Mouse (Mus musculus): ENCODE measurements around the gene Dlx6. TPM values are rescaled to one million over a fixed set of nuclear protein-coding genes. Genes with fewer than 3 reads are reported as not detected.

The Dlx6 gene
- polyA plus RNA-seq, 1 experiment from 2014 or later: not detected

DNA sequence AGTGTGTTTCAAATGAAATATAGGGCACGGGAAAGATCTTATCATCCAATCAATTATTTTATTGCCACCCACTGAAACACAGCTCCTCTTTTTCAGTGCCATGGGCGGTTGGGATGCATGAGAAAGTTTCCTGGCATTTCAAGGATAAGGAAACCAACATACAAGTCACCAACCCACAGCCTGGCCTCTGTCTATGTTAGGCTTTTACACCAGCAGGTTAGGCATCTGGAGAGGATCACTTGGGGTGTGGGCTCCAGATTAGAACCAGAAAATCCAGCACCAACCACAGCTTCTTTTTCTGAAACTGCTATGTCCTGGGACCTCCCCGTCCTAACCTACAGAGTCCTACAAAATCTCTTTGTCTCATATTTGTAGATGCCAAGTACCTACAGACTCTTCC is 10.2 kb upstream of the Dlx6 start:
- no peak overlapping the region for H3K4me3 ChIP-seq
- H3K4me2 ChIP-seq (replicated peaks): no peak overlapping the region
- WGBS: 10% methylated on average over 3 of the region's 3 CpGs
- no peaks in the 10 kb centered on the region for H3K36me3 ChIP-seq
- no peaks in the 10 kb centered on the region for H3K4me1 ChIP-seq
- H3K9me3 ChIP-seq: no peaks in the 10 kb centered on the region
- ATAC-seq (ENCODE audit: low FRiP score, low read depth): no peak
- H3K27ac ChIP-seq: no peak overlapping the region
- H3K27me3 ChIP-seq (replicated peaks): peaks cover 88% of the 10 kb centered on the region
- H3K9ac ChIP-seq: no peak overlapping the region

DNA sequence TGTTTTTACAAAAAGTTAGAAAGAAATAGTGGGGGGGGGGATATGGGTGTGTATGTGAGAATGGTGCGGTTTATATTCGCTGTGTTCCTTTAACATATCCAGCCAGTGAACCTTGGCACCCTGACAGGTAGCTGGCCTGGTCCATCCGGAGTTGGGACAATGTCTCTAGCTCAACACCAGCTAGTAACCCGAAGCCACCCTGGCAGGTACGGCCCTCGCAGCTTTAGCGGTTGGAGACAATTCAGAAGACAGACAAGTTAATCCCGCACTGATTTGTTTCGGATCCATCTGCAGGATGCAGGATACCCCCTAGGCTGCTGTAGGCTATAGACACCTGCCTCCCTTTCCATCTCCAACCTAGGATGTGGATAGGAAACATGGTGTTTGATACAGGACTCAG is 9.0 kb upstream of the Dlx6 start:
- Histone ChIP-seq H3K27ac (no peak overlapping the region), H3K4me1 (no peaks in the 10 kb centered on the region)

GRCm38 (mm10) chr6:6854902-6855745 is 8.0 kb upstream of the Dlx6 start:
- Histone ChIP-seq H3K9me3 (no peaks in the 10 kb centered on the region), H3K27me3 (replicated peaks) (peaks cover 98% of the 10 kb centered on the region), H3K4me3 (no peak overlapping the region), H3K4me2 (replicated peaks) (no peak overlapping the region), H3K4me1 (no peaks in the 10 kb centered on the region), H3K9ac (no peak overlapping the region), H3K36me3 (no peaks in the 10 kb centered on the region), H3K27ac (no peak overlapping the region)
- no peak for ATAC-seq (ENCODE audit: low FRiP score, low read depth)
- WGBS: 1% methylated on average over 25 of the region's 25 CpGs

More for the DNA sequence above, 9.0 kb upstream of the Dlx6 start:
- no peaks in the 10 kb centered on the region for H3K36me3 ChIP-seq
- WGBS: under 1% methylated on average over 9 of the region's 9 CpGs
- no peak overlapping the region for H3K9ac ChIP-seq
- H3K4me2 ChIP-seq (replicated peaks): no peak overlapping the region
- no peak for ATAC-seq (ENCODE audit: low FRiP score, low read depth)
- H3K4me3 ChIP-seq: no peak overlapping the region
- no peaks in the 10 kb centered on the region for H3K9me3 ChIP-seq
- H3K27me3 ChIP-seq (replicated peaks): peaks cover 90% of the 10 kb centered on the region

DNA sequence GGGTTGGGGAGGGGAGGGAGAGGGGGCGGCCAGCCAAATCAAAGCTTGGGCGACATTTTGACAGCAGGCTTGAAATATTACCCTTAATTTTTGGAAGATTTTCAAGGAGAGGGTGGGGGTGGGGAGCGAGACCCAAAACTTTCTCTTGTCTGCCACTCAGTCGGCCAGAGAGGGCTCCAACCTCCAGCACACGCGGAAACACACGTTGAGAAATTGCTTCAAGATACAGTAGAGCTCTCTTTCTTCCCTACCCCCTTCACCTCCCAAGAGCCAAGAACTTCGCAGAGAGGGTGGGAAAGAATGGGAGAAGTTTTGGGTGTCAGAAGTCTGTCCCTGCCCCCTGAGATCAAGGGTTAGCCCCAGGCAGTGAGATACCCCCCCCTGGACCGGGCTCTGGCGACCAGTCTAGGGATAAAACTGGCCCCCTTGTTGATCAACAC is 7.4 kb upstream of the Dlx6 start:
- no peak overlapping the region for H3K9ac ChIP-seq
- H3K4me3 ChIP-seq: no peak overlapping the region
- under 1% methylated on average over 10 of the region's 10 CpGs for WGBS
- no peak overlapping the region for H3K27ac ChIP-seq
- H3K36me3 ChIP-seq: no peaks in the 10 kb centered on the region
- no peaks in the 10 kb centered on the region for H3K9me3 ChIP-seq
- peaks cover 6% of the 10 kb centered on the region; the same call in 1 of the 2 replicates for H3K4me1 ChIP-seq
- H3K27me3 ChIP-seq (replicated peaks): peaks cover 98% of the 10 kb centered on the region
- H3K4me2 ChIP-seq (replicated peaks): no peak overlapping the region
- ATAC-seq (ENCODE audit: low FRiP score, low read depth): no peak

- Histone ChIP-seq H3K27me3 (replicated peaks) (peaks cover 98% of the 10 kb centered on the region), H3K9ac (no peak overlapping the region), H3K4me2 (replicated peaks) (no peak overlapping the region), H3K27ac (no peak overlapping the region), H3K36me3 (no peaks in the 10 kb centered on the region), H3K4me1 (peaks cover 8% of the 10 kb centered on the region; the same call in 1 of the 2 replicates), H3K4me3 (no peak overlapping the region), H3K9me3 (no peaks in the 10 kb centered on the region)
- whole genome bisulfite sequencing: 1% methylated on average over 20 of the region's 20 CpGs
- no peak for ATAC-seq (ENCODE audit: low FRiP score, low read depth)
Observed at GRCm38 (mm10) chr6:6856316-6856715, 6.8 kb upstream of the Dlx6 start.

- no peaks in the 10 kb centered on the region for H3K9me3 ChIP-seq
- H3K9ac ChIP-seq: no peak overlapping the region
- ATAC-seq (ENCODE audit: low FRiP score, low read depth): no peak
- H3K4me1 ChIP-seq: peaks cover 8% of the 10 kb centered on the region; the same call in 1 of the 2 replicates
- no peak overlapping the region for H3K27ac ChIP-seq
- no peak overlapping the region for H3K4me2 ChIP-seq (replicated peaks)
- no peaks in the 10 kb centered on the region for H3K36me3 ChIP-seq
- no peak overlapping the region for H3K4me3 ChIP-seq
- 2% methylated on average over 4 of the region's 4 CpGs for WGBS
- peaks cover 94% of the 10 kb centered on the region for H3K27me3 ChIP-seq (replicated peaks)
Observed at GRCm38 (mm10) chr6:6856881-6857280, 6.3 kb upstream of the Dlx6 start.

DNA sequence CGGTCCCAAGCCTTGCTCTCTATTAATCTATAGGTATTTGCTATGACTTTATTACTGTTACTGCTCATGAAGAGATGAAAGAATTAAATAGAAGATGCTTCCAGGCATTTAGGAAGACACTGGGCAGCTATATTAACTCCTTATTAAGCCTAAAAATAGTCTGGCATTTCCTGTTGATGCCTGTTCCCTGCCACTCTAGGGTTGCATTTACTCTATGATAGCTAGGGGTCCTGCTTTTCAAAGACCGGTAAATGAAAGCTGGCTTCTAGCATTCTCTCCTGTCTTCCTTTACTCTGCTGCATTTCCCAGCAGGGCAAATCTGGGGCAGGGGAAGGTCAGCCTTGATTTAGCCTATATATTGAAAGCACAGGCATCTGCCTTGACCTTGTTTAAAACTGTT is 5.4 kb upstream of the Dlx6 start:
- no peak for ATAC-seq (ENCODE audit: low FRiP score, low read depth)
- Histone ChIP-seq H3K36me3 (no peaks in the 10 kb centered on the region), H3K4me2 (replicated peaks) (no peak overlapping the region), H3K9ac (no peak overlapping the region), H3K9me3 (no peaks in the 10 kb centered on the region), H3K27ac (no peak overlapping the region), H3K27me3 (replicated peaks) (peaks cover 93% of the 10 kb centered on the region), H3K4me1 (peaks cover 13% of the 10 kb centered on the region), H3K4me3 (no peak overlapping the region)
- WGBS: 7% methylated on average over 2 of the region's 2 CpGs

- 0% methylated on average over 1 of the region's 1 CpGs for WGBS
- no peak for ATAC-seq (ENCODE audit: low FRiP score, low read depth)
- no peaks in the 10 kb centered on the region for H3K36me3 ChIP-seq
- no peak overlapping the region for H3K27ac ChIP-seq
- H3K4me3 ChIP-seq: no peak overlapping the region
- peaks cover 21% of the 10 kb centered on the region for H3K4me1 ChIP-seq
- H3K4me2 ChIP-seq (replicated peaks): no peak overlapping the region
- no peak overlapping the region for H3K9ac ChIP-seq
- H3K27me3 ChIP-seq (replicated peaks): peaks cover 92% of the 10 kb centered on the region
- H3K9me3 ChIP-seq: no peaks in the 10 kb centered on the region
Observed at GRCm38 (mm10) chr6:6858571-6858970, 4.6 kb upstream of the Dlx6 start.

DNA sequence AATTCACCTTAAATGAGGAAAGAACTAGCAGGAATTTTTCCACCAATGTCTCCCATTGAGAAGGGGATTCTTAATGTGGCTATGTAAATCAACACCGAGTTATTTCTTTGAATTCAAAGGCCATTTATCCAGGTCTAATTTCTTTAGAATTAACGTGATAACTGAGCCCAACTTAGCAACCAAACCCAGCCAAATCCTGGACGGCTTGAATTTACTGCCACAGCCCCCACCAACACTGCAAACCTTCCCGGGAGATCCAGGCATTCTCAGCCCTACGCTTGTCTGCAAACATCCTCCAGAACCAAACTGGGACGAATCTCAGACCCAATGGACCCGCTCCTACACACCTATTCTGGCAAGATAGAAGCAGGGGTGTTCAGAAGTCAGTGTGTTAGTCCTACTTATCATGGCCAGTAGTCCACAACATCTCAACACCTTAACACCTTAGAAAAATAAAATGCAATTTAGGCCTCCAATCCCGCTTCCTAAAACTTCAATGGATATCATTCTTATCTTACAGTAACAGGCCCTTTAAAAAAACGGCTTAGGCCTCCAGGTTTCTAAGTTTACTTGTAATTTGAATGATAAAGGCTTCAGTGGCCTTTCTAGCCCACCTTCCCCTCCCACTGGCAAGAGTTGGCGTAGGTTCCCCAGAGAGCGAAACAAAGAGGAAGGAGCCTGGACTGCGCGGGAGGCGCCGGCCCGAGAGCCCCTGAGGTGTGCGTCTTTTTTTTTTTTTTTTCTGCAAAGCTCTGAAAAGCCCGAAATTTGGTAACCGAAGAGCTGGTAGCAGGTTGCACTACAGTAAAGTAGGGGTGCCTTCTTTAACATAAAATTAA is 3.8 kb upstream of the Dlx6 start:
- Histone ChIP-seq H3K9me3 (no peaks in the 10 kb centered on the region), H3K4me1 (peaks cover 27% of the 10 kb centered on the region), H3K36me3 (no peaks in the 10 kb centered on the region), H3K27me3 (replicated peaks) (peaks cover 92% of the 10 kb centered on the region), H3K9ac (no peak overlapping the region), H3K4me3 (no peak overlapping the region), H3K4me2 (replicated peaks) (no peak overlapping the region), H3K27ac (no peak overlapping the region)
- WGBS: under 1% methylated on average over 19 of the region's 19 CpGs
- no peak for ATAC-seq (ENCODE audit: low FRiP score, low read depth)

DNA sequence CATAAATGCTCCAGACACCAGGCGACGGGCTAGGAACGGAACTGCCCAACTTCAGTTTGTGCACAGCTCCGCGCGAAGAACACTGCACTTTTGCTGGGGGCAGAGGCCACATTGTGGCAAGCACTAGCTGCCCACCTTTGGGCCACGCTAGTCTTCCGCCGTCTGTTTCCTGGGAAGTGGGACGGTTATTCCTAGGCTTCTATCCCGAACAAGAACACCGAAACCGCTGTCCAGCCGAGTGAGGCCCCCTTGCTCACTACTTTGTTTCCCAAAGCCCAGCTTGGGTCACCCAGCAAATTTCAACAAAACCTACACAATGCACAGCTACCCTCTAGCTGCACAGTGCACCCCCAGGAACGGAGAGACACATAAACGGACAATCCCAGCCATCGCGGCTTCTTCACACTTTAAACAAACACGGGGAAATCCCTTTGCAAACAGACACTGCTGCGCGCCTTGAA is 3.2 kb upstream of the Dlx6 start:
- WGBS: under 1% methylated on average over 21 of the region's 21 CpGs
- Histone ChIP-seq H3K27me3 (replicated peaks) (peaks cover 92% of the 10 kb centered on the region), H3K9ac (no peak overlapping the region), H3K4me2 (replicated peaks) (0 out of 2 replicates have a peak overlapping the region, but pooled peaks have one; percentile 9), H3K9me3 (no peaks in the 10 kb centered on the region), H3K27ac (no peak overlapping the region), H3K36me3 (no peaks in the 10 kb centered on the region), H3K4me3 (no peak overlapping the region), H3K4me1 (peaks cover 27% of the 10 kb centered on the region)
- no peak for ATAC-seq (ENCODE audit: low FRiP score, low read depth)

DNA sequence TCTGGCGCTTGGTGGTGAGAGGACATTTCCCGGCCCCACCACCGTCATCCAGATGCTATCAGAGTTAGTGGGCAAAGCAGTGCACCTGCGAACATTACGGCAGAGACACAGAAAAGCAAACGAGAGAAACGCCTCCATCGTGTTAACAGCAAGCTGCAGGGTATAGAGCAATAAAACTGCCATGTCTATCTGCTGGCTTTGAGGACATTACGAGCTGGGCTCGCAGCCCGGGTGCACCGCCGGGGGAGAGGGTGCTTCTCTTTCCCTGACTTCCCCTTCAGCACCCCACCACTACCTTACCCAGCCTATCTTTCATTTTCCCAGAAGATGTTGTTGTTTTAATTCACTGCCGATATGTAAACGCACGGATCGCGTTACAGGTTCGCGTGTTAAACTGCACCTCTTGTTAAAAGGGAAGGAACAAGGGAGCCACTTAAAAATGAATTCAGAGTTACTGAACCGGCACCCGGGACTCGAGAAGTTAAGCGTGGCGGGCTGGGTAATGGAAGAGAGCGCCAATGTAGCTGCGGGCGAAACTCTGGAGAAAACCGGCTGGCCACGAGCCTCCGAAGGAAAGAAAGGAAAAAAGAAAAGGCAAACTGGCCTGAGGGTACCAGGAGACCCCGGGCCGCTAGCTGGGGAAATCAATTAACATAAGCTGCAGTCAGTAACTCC is 2.6 kb upstream of the Dlx6 start:
- H3K4me1 ChIP-seq: peaks cover 27% of the 10 kb centered on the region
- no peak overlapping the region for H3K4me3 ChIP-seq
- H3K9ac ChIP-seq: no peak overlapping the region
- H3K27ac ChIP-seq: no peak overlapping the region
- 0 out of 2 replicates have a peak overlapping the region, but pooled peaks have one; percentile 9 for H3K4me2 ChIP-seq (replicated peaks)
- WGBS: under 1% methylated on average over 33 of the region's 33 CpGs
- H3K27me3 ChIP-seq (replicated peaks): peaks cover 92% of the 10 kb centered on the region
- no peak for ATAC-seq (ENCODE audit: low FRiP score, low read depth)
- no peaks in the 10 kb centered on the region for H3K9me3 ChIP-seq
- no peaks in the 10 kb centered on the region for H3K36me3 ChIP-seq

Measured in neural tube, embryonic 12.5 days (tissue).